Mouse (Mus musculus) testis, adult 2 months (tissue): Measurements from ENCODE around the gene Hmcn1.

Experiments used
- CTCF ChIP-seq: fragments of 200-500 bp; IDR thresholded peaks from 2 replicates; pipeline ENCODE4 v1.5.1; 2012; ENCODE audit warnings: low read depth, mild to moderate bottlenecking, inconsistent platforms, low read length, moderate library complexity; ENCODE audit not compliant: control insufficient read depth, insufficient read depth, insufficient replicate concordance
- POLR2A ChIP-seq: fragments of 200-500 bp; IDR thresholded peaks from 2 replicates; pipeline ENCODE4 v1.6.1; 2012; ENCODE audit warnings: low read depth, mild to moderate bottlenecking, inconsistent platforms, low read length, moderate library complexity; ENCODE audit not compliant: control insufficient read depth

DNA sequence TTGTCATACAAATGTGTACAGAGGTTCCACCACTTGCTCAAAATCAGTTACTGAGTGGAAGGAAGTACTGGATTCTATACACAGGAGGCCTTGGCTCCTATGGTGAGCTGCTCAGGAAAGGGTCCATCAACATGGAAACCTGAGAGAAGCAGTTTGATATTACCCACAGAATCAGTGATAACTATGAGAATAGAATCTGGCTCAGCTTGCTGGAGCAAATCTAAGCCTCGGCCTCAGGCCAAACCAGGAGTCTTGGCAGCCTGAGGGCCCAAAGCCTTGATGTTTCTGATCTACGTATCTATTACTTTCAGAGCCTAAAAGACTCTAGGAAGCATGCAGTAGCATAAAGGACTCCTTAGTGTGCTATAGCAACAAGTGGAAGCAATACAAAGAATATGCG is 220.3 kb downstream of the Hmcn1 start:
- no peak for TF ChIP-seq CTCF
- TF ChIP-seq POLR2A = no peak
